Mouse (Mus musculus) intestine, postnatal 0 days (tissue): ENCODE data around the gene Pla2g2e. TPM values are rescaled to one million over a fixed set of nuclear protein-coding genes. Genes with fewer than 3 reads are reported as not detected.

Experiments used
- ATAC-seq: fragments of 200-750 bp; cut with Nextera tagmentation; 2 replicates; pipeline ENCODE4 v1.8.0; 2017; ENCODE audit warnings: mild to moderate bottlenecking, moderate TSS enrichment, moderate library complexity
- H3K27ac ChIP-seq: fragments of 300-500 bp; sonication (generic); 2 replicates; pipeline ENCODE4 v1.5.1; 2014; ENCODE audit warnings: mild to moderate bottlenecking, low read depth, low read length, moderate library complexity
- H3K27me3 ChIP-seq: fragments of 300-500 bp; sonication (generic); replicated peaks from 2 replicates; pipeline ENCODE4 v1.6.1; 2014; ENCODE audit warnings: low read length, mixed read lengths; ENCODE audit not compliant: control insufficient read depth, insufficient read depth
- H3K36me3 ChIP-seq: fragments of 300-500 bp; sonication (generic); 2 replicates; pipeline ENCODE4 v1.6.1; 2014; ENCODE audit warnings: mild to moderate bottlenecking, moderate library complexity; ENCODE audit not compliant: control insufficient read depth, insufficient read depth
- H3K4me1 ChIP-seq: fragments of 300-500 bp; sonication (generic); replicated peaks from 2 replicates; pipeline ENCODE4 v1.6.1; 2014; ENCODE audit warnings: antibody characterized with exemption, low read length, mixed read lengths; ENCODE audit not compliant: control insufficient read depth, insufficient read depth
- H3K4me2 ChIP-seq: fragments of 300-500 bp; sonication (generic); replicated peaks from 2 replicates; pipeline ENCODE4 v1.6.1; 2014; ENCODE audit warnings: low read depth, mild to moderate bottlenecking, moderate library complexity
- H3K4me3 ChIP-seq: fragments of 300-500 bp; sonication (generic); 2 replicates; pipeline ENCODE4 v1.5.1; 2014; ENCODE audit warnings: low read depth, low read length
- H3K9ac ChIP-seq: fragments of 300-500 bp; sonication (generic); 2 replicates; pipeline ENCODE4 v1.6.1; 2014; ENCODE audit warnings: mild to moderate bottlenecking, low read depth, low read length
- H3K9me3 ChIP-seq: fragments of 300-500 bp; sonication (generic); 2 replicates; pipeline ENCODE4 v1.6.1; 2016; ENCODE audit warnings: mixed run types; ENCODE audit not compliant: control insufficient read depth
- CTCF ChIP-seq: sonication (generic); IDR thresholded peaks from 2 replicates; pipeline ENCODE4 v1.5.1; 2016; ENCODE audit warnings: low read depth, mild to moderate bottlenecking, control low read depth, antibody characterized with exemption, moderate library complexity
- WGBS: fragments of 180-500 bp; shearing (Covaris S2); extraction: QIAGEN DNeasy Blood & Tissue Kit; methylation state at CpG from one replicate; pipeline ENCODE4 v1.1.7; 2014; 5-methylcytosine and 5-hydroxymethylcytosine counted together
- polyA plus RNA-seq: library from polyadenylated mRNA; unstranded; fragments of >200 nt; fragmentation: Nextera tagmentation; extraction: Ambion mirVana; gene quantifications from 2 replicates; pipeline ENCODE4 v1.2.1, GENCODE M21; 2015

The Pla2g2e gene
- polyA plus RNA-seq, 1 experiment from 2014 or later = 0.30 TPM

DNA sequence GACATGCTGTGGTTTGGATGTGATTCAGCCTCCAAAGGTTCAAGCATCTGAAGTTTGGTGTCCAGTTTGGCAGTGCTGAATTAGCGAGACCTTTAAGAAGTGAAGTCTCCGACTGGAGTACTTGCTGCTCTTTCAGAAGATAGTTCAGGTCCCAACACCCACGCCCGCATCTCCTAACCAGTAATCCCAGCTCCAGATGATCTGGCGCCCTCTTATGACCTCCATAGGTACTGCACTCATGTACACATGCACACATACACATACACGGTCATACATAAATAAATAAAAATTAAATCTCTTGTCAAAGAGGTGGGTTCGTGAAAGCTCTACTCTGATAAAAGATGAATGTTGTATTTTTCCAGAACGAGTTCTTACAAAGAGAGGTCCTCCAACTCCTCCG is 39.5 kb downstream of the Pla2g2e start:
- 86% methylated on average over 9 of the region's 9 CpGs for WGBS
- Histone ChIP-seq H3K27me3 (no peaks in the 10 kb centered on the region), H3K4me3 (no peak overlapping the region), H3K36me3 (no peaks in the 10 kb centered on the region), H3K9ac (no peak overlapping the region), H3K27ac (no peak overlapping the region), H3K4me1 (peaks cover 6% of the 10 kb centered on the region; the same call in 1 of the 2 replicates), H3K4me2 (no peak overlapping the region), H3K9me3 (no peaks in the 10 kb centered on the region)
- no peak for ATAC-seq
- TF ChIP-seq CTCF = peak; percentile 43

DNA sequence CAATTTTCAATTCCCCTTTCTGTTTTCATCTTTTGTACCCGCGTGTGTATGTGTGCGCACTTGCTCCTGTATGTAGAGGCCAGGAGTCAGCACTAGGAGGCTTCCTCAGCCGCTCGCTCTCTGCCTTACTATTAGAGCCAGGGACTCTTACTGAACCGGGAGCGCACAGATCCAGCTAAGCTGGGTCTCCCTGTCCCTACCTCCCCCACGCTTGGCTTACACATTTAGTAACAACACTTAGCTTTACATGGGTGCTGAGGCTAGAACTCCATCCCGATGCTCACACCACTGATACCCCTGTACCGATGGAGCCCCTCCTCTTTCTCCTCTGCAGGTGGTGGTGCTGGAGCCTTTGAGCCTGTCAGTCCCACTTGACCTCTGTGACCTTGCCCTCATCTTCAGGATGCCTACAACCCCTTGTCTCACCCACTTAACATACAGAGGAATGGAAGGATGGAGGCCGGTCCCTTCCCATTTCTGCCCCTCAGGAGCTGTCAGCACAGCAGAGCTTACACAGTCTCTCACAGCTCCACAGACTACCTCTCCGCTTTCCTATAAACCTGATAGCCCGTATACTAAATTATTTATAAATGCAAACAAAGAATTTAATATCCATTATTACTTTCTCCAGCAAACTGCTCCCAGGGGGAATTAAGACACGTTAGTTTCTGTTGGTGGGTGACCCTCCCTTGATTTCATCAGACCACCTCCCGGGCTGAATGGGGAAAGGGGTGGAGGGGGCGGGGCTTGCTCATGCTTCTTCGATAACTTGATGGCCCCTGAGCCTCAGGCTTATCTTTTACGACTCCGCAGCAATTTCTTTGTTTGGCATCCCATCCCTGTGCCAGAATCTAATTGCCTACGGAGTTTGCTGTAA is 43.8 kb downstream of the Pla2g2e start:
- Histone ChIP-seq H3K9me3 (no peaks in the 10 kb centered on the region), H3K9ac (no peak overlapping the region), H3K4me2 (peak overlapping the region; percentile 30), H3K36me3 (no peaks in the 10 kb centered on the region), H3K27me3 (no peaks in the 10 kb centered on the region), H3K4me3 (no peak overlapping the region), H3K27ac (no peak overlapping the region), H3K4me1 (peaks cover 4% of the 10 kb centered on the region; the same call in 1 of the 2 replicates)
- ATAC-seq = no peak
- no peak for TF ChIP-seq CTCF
- 37% methylated on average over 20 of the region's 20 CpGs for WGBS

DNA sequence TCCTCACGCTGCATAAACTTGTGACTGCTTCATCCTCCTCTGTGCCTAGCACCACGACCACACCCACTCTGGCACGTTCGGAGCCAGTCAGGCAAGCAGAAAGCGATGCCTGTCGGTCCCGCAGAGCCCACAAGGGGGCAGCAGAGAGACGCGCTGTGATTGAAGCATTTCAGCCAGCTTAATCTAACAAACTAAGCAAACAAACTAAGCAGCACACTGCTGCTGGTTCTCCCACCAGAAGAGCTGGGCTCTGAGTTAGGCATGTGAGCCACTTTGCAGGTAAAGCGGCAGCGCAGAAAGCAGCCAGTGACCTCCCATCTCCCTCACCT is 44.4 kb downstream of the Pla2g2e start:
- Histone ChIP-seq H3K4me3 (no peak overlapping the region), H3K4me1 (peaks cover 4% of the 10 kb centered on the region; the same call in 1 of the 2 replicates), H3K27ac (no peak overlapping the region), H3K9me3 (no peaks in the 10 kb centered on the region), H3K9ac (no peak overlapping the region), H3K4me2 (peak overlapping the region; percentile 30), H3K27me3 (no peaks in the 10 kb centered on the region), H3K36me3 (no peaks in the 10 kb centered on the region)
- TF ChIP-seq CTCF = peak; percentile 100
- 2% methylated on average over 11 of the region's 11 CpGs for WGBS
- peak; percentile 77 for ATAC-seq

DNA sequence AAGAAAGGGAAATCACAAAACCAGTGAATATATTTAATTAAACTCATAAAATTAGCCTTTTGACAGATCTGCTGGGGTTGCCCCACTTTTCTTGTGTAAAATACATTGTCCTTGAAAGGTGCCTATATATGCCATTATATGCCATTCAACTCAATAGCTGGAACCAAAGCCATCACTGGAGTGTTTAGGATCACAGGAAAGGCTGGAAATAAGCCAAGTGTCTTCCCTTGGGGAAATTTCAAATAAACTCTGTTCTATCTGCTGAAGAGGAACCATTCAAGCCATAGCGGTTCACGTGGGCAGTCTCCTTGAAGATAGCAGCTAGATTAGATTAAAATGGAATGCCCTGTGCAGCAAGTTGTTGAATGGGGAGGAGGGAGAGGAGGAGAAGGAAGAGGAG is 47.8 kb downstream of the Pla2g2e start:
- Histone ChIP-seq H3K27ac (no peak overlapping the region), H3K36me3 (no peaks in the 10 kb centered on the region), H3K9me3 (no peaks in the 10 kb centered on the region), H3K27me3 (0 out of 2 replicates have a peak, but pooled peaks cover 4% of the 10 kb centered on the region), H3K4me1 (peaks cover 4% of the 10 kb centered on the region; the same call in 1 of the 2 replicates), H3K9ac (no peak overlapping the region), H3K4me2 (no peak overlapping the region), H3K4me3 (no peak overlapping the region)
- whole genome bisulfite sequencing = 13% methylated on average over 2 of the region's 2 CpGs
- no peak for ATAC-seq
- no peak for TF ChIP-seq CTCF

Other genes with a start within 250 kb of the Pla2g2e start
- gene Vwa5b1, start 242.1 kb upstream of the Pla2g2e start, polyA plus RNA-seq = 0.16 and 0.17 TPM in 2 replicates
- gene Pla2g2c, start 153.2 kb upstream of the Pla2g2e start, polyA plus RNA-seq = 0.09 and 0.21 TPM in 2 replicates
- 0.51 and 0.83 TPM in 2 replicates for gene Ubxn10, start 140.8 kb upstream of the Pla2g2e start, polyA plus RNA-seq
- 0.46 and 0.64 TPM in 2 replicates for gene Pla2g2f, start 120.3 kb upstream of the Pla2g2e start, polyA plus RNA-seq
- gene Pla2g2d, start 102.2 kb upstream of the Pla2g2e start, polyA plus RNA-seq = 1.5 and 2.3 TPM in 2 replicates
- 0.22 and 0.39 TPM in 2 replicates for gene Pla2g5, start 14.5 kb upstream of the Pla2g2e start, polyA plus RNA-seq
- not detected in 2 replicates for gene Gm13030, start 4.0 kb upstream of the Pla2g2e start, polyA plus RNA-seq
- 3.5 and 3.6 TPM in 2 replicates for gene Otud3, start 36.0 kb downstream of the Pla2g2e start, polyA plus RNA-seq
- 65.2 and 70.7 TPM in 2 replicates for gene Rnf186, start 89.2 kb downstream of the Pla2g2e start, polyA plus RNA-seq
- 11.0 and 12.2 TPM in 2 replicates for gene Tmco4, start 94.9 kb downstream of the Pla2g2e start, polyA plus RNA-seq
- gene Htr6, start 197.6 kb downstream of the Pla2g2e start, polyA plus RNA-seq = 0.08 TPM in 1 of 2 replicates, not detected in the other
- 37.6 and 39.9 TPM in 2 replicates for gene Nbl1, start 215.1 kb downstream of the Pla2g2e start, polyA plus RNA-seq